Mouse (Mus musculus): ENCODE measurements at regions not wholly inside any gene's neighbourhood (a gene's known extent, or its start where the extent isn't known, plus 50 kb on each side); places are given as distances from the start of the nearest gene placed in this dataset.

DNA sequence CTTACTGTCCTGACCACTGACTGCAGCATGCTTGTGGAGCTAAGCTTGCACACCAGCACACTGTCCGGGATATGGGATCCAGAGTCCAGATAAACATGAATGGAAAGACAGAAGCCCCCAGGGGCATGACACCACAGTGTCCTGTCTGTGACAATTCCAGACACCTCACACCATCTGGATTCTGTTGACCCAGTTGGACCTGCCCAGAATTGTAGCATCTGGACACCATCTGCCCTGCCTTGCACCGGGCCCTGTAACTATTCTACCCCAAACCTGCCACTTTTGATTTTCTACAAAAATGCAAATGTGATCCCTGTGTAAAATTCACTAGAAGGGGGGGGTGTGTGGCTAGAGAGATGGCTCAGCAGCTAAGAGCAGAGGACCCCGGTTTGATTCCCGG lies 114.5 kb upstream of the Hs6st1 start:
- TF ChIP-seq CTCF (IDR thresholded peaks at IDR 0.05; ENCODE audit: low read depth, low read length) (no peak), POLR2A (IDR thresholded peaks at IDR 0.05; ENCODE audit: extremely low read depth, insufficient read depth, low read length) (no peak)
